Mouse (Mus musculus) spleen, postnatal 36 days (tissue): Measurements from ENCODE around the gene Ccdc34.
"Not testable (repeated sequence)": the region's sequence is repeated elsewhere in the genome, so short reads cannot be mapped to it uniquely, and the experiment has no call there.

Experiments used
- DNase-seq, 2 experiments: peaks; one replicate each; pipeline ENCODE4 v3.0.0; 2022; ENCODE audit warnings: low spot score in 2 of 2, mixed read lengths in 1 of 2

Gene Ccdc34

DNA sequence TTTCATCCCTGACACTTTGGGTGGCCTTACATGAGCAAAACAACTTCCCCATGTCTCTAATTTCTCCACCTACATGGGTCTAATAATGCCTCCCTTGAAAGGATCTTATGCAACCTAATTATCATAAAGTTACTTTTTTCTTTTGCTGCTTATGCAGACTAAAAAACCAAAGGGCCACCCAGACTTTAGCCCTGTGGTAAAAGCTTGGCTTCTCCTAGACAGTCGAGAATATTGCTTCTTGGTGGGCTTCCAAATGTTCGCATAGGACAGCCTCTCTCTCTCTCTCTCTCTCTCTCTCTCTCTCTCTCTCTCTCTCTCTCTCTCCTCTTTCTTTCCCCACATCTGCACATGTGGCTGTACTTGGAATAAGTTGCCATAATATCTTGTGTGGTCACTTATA is 60.0 kb downstream of the Ccdc34 start:
- DNase-seq: no peak

DNA sequence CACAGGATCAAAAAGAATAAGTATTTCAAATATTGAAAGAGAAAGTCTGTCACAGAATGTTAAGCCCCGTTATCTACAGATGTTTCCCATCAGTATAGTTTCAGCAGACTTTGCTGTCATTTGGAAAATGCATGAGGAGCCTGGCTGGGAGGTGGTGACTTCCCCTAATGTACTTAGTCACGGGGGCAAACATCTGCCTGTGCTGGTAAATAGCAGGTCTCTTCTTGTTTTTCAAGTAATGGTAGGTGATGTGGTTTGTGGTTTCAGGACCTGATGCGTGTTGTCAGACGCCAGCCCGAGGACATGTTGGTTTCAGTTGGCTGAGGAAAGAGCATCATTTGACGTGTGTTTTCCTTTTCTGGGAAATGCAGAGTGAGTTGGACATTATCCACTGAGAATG is 62.9 kb downstream of the Ccdc34 start:
- no peak for DNase-seq

DNA sequence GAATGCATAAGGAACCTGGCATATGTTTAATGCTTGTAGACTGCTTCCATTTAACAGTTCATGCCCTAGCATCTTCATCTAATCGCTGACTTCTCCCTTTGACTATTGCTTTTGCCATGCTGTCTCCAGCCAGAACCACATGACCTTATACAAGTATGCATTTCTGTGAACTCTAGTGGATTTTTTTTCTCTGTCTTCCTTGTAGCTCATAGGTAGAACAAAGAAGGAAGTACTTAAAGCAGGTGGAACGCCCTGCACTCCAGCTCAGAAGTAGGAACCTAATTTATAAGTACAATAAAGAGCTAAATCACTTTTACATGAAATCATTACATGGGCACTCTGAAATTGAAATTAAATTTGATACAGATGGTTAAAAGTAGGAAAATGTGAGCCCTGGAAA is 65.4 kb downstream of the Ccdc34 start:
- no peak for DNase-seq

DNA sequence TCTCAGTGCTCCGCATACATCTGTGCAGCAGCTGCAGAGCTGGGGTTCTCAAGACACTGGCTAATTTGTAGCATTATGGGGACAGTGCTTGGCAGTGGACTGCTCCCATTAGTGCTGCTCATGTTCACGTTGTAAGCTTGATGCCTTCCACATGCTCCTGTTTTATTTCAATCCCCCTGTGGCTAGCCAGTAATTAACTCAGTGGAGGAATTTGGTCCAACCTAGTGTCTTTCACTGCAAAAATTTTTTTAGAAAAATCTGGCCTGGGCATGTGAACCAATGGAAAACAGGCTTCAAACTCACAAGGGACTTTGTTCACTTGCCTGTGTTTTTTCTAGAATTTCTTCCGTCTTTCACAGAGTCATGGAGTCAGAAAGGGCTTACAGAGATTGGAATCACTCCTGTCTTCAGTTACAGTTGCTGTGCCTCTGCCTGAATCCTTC is 68.1 kb downstream of the Ccdc34 start:
- no peak for DNase-seq

DNA sequence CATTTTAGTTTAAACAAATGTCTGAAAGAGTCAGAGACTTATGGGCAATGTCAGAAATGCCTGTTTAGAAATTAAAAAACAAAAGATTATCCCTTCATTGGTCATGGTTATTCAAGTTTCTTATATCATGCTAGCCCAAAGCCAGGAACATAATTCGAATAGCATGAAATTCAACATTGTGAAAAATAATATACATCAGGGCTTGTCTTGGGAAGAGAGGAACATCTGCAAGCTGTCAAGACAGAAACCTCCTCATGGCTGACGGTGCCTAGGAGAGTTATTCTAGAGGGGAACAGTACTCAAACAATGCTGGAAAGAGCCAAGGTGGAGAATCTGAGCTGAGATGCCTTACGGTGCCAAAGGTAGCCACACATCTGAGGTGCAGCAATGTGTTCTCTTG is 96.5 kb downstream of the Ccdc34 start:
- no peak for DNase-seq

DNA sequence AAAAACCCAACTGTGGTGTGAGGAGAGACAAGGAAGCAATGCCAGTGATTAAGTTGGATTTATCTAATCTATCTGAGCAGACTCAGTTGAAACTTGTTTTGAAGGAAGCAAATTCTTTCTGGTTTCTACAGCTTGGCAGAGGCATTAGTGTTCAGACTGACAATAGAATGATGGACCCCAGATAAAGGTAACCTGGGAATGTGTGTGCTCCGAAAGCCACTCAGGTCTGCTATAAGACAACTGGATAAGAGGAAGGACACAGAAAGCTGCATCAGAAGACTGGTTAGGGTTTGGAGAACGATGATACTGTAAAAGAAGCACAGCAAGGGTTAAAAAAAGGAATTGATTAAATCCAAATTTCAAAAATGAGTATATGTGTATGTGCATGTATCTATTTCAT is 111.8 kb downstream of the Ccdc34 start:
- no peak for DNase-seq

DNA sequence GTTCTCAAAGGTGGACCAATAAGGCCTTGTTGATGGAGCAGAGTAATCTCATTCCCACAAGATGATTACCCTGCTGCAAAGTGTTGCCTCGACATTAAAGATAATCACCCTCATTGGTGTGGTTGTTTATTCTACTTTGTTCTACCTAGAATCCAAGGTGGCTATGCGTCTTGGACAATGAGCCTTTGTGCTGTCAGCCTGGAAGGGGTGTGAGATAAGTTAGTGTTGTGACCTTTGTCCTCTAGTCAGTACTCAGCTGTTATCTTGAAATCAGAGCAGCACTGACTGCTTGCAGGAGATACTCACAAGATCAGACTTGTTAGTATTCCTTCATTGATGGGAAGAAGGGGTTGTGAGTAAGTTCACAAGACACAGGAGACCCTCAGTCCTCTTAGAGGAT is 114.0 kb downstream of the Ccdc34 start:
- no peak for DNase-seq

DNA sequence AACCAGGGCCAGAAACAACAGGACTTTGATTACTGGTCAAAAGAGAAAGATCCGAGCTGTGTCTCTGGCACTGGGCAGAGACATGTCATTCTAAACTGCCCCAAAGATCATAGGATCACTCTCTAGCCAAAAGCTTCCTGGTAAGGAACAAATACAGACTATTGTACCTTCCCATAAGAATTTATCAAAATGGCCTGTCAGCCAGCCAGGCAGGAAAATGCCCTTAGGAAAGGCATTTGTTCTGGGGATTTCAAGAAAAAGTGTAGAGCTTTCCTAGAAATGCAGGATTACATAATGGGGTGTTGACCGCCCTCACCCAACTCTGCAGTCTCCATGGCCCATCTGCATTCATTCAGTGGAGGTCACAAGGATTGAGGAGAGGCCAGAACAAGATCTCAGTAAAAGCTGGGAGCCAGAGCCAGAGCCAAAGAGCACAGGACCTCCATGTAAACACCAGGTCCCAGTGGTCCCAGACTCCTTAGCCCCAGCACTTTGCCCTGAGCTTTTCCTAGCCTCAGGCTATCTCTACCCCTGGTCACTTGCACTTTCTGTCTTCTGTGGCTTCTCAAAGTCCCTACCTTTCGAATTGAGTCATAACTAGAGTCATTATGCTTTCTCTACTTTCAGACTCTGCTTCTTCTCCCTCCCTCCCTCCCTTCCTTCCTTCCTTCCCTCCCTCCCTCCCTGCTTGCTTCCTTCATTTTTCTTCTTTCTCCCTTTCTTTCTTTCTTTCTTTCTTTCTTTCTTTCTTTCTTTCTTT is 115.9 kb downstream of the Ccdc34 start:
- DNase-seq: no peak

DNA sequence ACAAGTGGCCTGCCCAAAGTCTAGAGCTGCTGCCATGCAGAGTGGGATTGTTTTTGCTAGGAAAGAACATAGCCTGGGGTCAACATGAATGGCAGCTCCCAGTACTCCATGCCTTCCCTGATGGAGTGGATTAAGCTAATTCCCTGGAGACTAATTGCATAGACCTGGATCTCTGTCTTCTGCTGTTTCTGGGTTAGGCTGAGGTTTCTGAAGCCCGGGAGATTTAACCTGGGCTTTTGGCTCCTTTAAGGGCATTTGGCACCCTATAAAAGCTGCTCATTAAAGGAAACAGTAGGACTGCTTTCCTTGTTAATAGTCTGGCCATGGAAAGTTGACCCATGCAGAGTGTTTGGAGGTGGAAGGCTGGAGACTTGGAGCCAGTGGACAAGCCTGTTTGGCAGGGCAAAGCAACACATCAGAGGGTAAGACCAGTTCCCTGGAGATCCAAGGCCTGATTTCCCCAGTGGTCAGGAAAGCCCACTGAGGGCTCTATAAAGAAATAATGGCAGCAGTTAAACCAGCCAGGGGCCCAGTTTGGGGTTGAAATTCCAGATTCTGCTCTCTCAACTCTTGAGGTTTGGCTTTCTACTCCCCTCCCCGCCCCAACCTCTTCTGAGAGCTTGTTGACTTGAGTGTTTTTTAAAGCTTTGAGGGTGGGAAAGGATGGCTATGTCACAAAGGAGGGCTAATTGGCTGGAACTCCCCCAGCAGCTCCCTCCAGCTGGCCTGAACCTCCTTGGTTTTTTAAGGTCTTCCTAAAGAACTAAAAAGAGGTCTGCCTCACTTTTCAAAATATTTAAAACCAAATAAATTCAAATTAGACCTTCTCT is 117.4 kb downstream of the Ccdc34 start:
- DNase-seq: no peak

DNA sequence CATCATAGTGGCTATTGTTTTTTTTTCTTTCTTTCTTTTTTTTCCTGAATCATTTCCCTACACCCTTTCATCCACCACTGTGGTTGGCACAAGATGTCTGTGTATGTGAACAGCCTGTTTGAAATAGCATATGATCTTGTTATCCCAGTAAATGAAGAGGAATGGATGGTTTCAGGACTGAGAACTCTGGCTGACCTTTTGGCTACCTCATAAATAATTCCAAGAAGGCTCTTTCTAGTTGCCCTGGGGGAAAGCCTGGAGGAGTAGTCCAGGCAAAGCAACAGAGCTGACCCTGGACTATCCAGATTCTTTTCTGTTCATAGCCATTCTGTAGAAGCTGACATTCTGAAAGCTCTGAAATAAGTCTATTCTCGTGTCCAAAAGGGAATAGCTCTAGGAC is 119.7 kb downstream of the Ccdc34 start:
- no peak for DNase-seq

DNA sequence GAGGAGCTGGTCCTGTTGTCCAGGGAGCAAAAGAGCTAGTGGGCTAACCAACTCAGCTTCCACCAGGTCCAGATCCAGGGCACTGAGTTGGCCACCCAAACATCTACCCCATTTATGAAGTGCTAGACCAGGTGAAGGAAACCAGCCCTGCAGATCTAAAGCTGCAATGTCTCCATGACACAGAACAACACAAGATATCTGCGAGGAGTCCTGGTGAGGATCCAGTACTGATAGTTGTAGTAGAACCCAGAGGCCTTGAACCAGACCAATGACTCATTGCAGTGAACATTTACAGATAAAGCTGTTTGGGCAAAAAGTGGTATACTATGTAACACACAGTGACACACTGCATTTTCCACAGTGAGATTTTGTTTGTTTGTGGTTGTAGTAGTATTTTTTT is 120.5 kb downstream of the Ccdc34 start:
- no peak for DNase-seq

DNA sequence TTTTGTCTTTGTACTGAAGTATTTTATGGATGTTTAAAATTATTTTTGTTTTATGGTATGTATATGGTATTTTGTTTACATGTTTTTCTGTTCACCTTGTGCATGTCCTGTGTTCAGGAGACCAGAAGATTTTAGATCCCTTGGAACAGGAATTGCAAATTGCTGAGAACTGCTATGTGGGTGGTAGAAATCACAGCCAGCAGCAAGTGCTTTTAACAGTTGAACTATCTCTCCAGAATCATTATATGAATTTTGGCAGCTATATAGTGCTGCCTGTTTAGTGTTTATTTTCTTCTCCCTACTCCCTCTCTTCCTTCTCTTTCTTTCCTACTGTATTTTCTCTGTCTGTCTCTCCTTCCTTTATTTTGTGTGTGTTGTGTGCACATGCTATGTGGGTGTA is 130.4 kb downstream of the Ccdc34 start:
- DNase-seq: not testable (repeated sequence)

DNA sequence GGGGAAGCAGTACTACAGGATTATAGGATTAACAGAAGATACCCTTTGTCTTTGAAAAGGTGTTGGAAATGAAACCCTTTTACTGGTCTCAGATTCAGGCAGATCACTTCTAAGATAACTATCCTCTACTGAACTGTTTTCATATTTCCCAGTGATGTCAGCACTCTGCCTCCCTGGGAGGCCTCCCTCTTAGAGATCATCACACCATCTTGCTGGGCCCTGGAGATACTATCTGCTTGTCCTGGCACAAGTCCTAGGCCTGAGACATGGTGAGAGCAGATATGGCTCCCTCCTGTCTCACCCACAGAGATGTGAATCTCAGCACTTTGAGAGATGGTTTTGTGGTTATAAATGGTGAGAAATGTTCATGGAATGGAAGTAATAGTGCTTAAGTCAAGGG is 131.6 kb downstream of the Ccdc34 start:
- no peak for DNase-seq

DNA sequence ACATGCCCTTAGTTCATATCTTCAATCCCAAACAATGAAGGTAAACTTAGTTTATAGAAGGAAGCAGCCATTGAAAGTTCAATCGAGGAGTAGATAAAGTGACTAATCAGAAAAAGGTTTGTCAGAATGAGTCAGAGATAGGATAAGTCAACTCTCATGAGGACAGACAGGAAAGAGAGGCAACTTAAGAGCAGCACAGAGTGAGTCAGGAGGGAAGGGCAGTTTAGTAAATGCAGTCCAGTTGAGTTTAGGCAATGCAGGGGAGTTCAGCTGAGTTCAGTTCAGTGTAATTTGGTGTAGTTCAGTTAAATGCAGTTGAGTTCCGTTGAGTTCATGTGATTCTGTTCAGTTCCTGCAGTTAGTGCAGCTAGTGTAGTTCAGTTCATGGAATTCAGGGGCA is 138.7 kb downstream of the Ccdc34 start:
- no peak for DNase-seq

DNA sequence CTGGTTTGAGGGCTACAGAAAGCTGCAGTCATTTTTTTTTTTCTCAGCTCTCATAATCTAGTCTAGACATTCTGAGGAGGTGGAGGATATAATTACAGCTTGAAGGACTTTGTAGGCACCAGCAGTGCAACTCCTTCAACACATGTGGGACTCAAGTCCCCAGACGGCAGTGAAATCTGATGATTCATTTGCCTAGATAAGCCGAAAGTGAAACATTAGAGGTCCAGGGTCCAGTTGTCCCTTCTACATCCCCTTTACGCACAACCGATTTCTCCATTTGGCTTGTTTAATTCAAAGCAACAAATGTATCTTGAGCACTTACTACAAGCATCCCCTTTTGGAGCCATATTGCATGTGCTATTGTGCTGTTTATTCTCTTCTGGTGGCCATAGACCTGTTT is 147.4 kb downstream of the Ccdc34 start:
- no peak for DNase-seq

DNA sequence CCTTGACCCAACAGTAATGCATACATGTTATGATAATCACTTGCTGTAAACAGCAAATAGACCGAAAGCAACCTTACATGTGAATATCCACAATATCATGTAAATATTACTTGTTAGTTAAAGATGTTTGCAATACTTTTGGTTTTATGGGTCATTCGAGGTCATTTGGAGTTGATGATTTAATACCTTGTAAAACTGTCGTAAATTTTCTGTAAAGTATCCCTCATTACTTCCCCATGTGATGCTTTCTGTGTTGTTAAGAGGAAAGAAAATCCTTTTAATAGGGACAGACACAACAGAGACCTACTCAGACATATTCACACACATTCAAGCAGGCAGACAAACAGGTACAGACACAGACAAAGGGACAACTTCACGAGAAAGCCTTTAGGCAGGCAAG is 150.1 kb downstream of the Ccdc34 start:
- no peak for DNase-seq

DNA sequence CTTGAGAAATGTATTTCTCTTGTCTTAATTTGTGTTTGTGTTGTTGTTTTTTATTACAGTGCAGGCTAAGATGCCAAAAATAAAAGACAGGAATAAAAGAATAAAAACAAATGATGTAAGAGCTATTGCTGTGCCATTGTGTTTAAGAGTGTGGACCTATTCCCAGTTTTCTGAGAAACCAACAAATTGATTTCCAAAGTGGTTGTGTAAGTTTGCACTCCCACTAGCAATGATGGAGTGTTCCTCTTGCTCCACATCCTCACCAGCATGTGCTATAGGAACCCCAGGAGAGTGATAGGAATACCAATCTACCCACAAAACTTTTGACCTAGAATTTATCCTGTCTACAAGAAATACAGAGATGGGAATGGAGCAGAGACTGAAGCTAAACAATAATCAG is 150.7 kb downstream of the Ccdc34 start:
- no peak for DNase-seq

DNA sequence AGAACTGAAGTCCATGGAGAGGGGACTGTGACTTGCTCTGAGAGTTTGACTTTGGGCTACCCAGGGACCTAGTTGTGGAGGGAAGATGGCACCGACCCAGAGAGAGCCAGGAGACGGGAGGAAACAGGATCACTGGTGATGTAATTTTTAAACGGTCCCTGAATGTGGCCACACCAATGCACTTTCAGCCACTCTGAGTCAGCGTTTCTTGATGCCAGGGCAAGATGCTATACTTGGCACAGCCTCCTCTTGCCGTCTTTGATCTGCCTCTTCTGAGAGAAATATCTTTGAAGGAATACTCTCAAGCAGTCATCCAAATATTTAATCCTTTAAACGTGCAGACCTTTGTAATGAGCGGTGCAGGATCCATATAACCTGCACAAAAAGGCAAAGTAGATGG is 154.8 kb downstream of the Ccdc34 start:
- DNase-seq: no peak

DNA sequence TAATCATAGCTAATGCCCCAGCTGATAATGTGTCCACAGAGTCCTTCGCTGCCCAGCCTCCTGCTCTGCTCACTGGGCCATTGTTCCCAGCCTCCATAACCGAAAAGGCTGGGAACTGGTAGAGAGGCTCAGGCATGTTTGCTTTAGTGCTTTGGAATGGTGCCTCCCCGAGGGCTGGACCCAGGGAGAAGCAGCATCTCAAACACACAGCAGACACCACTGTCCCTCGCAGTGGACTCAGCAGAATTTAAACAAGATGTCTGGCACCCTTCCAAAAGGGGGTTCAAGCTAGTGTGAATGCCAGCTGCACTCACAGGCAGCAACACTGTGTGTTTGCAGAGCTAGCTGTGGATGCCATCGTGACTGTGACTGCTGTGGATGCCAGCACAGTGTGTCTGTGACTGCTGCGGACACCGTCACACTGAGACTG is 156.2 kb downstream of the Ccdc34 start:
- DNase-seq: no peak

DNA sequence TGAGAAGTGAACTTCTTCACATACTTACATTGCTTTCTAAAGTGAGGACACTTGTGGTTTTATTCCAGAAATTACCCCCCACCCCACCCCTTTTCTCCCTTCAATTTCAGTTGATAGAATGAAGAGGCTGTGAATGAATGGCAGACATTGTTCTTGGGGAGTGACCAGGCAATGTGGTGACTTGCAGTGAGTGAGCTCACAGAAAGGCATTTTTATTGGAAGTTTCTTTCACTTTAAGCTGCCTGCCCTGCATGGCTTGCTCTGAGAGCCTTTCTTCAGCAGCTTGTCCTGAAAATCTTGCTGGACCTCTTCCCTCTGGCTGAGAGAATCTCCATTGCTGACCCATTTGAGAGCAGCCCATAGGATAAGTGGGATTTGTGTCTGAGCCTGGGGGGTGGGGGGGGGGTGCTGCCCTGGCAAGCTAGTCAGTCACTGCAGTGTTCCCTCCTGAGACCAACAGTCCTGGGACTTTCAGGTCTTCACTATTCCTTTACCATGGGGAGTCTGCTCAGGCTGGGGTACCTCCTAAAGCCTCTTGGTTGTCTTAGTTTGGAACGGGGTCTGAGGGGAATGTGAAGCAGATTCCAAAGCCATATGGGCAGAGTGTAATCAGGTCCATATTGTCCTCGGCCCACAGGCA is 159.3 kb downstream of the Ccdc34 start:
- no peak for DNase-seq

DNA sequence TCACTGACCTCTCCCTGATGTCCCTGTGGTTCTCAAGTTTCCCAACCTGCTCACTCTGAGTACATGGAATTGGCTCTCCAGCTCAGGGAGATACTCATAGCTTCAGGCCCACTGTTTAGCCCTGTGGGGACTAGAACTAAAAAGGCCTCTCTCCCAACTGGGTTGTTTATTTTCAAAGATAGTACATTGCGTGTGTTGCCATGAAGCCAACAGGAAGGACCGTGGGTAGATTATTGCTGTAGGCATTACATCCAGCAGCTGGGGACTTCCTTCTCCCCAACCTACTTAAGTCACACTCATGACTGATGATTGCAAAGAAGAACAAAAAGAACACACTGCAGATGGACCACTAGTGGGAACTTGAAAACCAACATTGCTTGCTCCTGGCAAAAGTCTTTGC is 159.8 kb downstream of the Ccdc34 start:
- no peak for DNase-seq

DNA sequence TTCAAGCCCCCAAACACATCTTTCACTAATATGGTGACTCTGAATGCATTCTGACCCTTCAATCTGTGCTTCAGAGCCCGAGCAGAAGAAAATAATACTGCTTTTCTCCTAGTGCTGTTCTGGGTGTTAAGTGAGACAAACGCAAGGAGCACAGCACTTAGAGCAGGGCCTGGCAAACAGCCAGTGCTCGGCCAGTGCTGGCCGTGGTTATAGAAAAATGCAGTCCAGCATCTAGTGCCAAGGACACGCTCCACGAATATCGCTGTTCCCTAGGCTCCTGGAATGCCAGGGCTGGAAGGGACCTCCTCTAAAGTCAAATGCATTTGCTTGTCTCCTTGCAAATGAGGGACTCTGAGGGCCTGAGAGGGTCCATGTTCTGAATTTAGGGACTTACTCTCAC is 160.3 kb downstream of the Ccdc34 start:
- DNase-seq: no peak
